17 mouse cellular contexts compared by ENCODE assay signal in genomic region chr16:84603465-84604205, GRCm38 (mm10).
"Had no signal": no experiment of that assay in that cellular context is flagged by ENCODE, and none has a peak within 500 bp of the region (broad histone marks: within the 10 kb centered on the region; RNA-seq: fewer than 3 reads in every experiment).

No protein-coding gene starts in this region.

- H3K4me2 ChIP-seq: lung, embryonic 14.5 days; midbrain, embryonic 12.5 days; neural tube, embryonic 13.5 days; neural tube, embryonic 15.5 days; stomach, embryonic 15.5 days had no signal

- H3K9ac ChIP-seq: lung, embryonic 14.5 days; midbrain, embryonic 12.5 days; neural tube, embryonic 13.5 days; neural tube, embryonic 15.5 days; stomach, embryonic 15.5 days had no signal

- H3K27ac ChIP-seq: midbrain, embryonic 10.5 days; midbrain, embryonic 12.5 days; neural tube, embryonic 13.5 days; neural tube, embryonic 15.5 days; stomach, embryonic 15.5 days; stomach, postnatal 0 days had no signal

- H3K9me3 ChIP-seq: midbrain, embryonic 10.5 days; midbrain, embryonic 12.5 days; neural tube, embryonic 13.5 days; neural tube, embryonic 15.5 days; stomach, embryonic 15.5 days had no signal

- ATAC-seq: midbrain, embryonic 16.5 days had no signal

- H3K4me1 ChIP-seq: midbrain, embryonic 10.5 days; midbrain, embryonic 12.5 days; neural tube, embryonic 13.5 days; neural tube, embryonic 15.5 days; stomach, embryonic 15.5 days had no signal

- H3K27me3 ChIP-seq: midbrain, embryonic 12.5 days; neural tube, embryonic 13.5 days; neural tube, embryonic 15.5 days; stomach, embryonic 15.5 days had no signal

- DNase-seq: lung, adult 18-20 months; lung, embryonic 14.5 days; lung, postnatal 10 days; lung, postnatal 4 days; midbrain, embryonic 14.5 days; retina, postnatal 1 day; thymus, adult 2 months; thymus, postnatal 25 days; thymus, postnatal 4 days had no signal

- H3K4me3 ChIP-seq: midbrain, embryonic 10.5 days; midbrain, embryonic 12.5 days; myocyte; neural tube, embryonic 13.5 days; neural tube, embryonic 15.5 days; stomach, embryonic 15.5 days had no signal

- H3K36me3 ChIP-seq: midbrain, embryonic 10.5 days; midbrain, embryonic 12.5 days; neural tube, embryonic 13.5 days; neural tube, embryonic 15.5 days; stomach, embryonic 15.5 days had no signal
